Mouse (Mus musculus) forebrain, embryonic 14.5 days (tissue): Measurements from ENCODE around the gene 1700012B07Rik. TPM values are rescaled to one million over a fixed set of nuclear protein-coding genes. Genes with fewer than 3 reads are reported as not detected.

ENCODE experiments used
- ATAC-seq: fragments of 200-750 bp; cut with Nextera tagmentation; 2 replicates; pipeline ENCODE4 v1.8.0; 2017; ENCODE audit warnings: mild to moderate bottlenecking, moderate library complexity
- DNase-seq: peaks from one replicate; pipeline ENCODE4 v3.0.0-alpha.2; 2015; ENCODE audit warnings: low spot score
- H3K27ac ChIP-seq: fragments of 300-500 bp; sonication (generic); 2 replicates; pipeline ENCODE4 v1.5.1; 2014; ENCODE audit warnings: low read depth, mild to moderate bottlenecking, control low read depth, low read length, moderate library complexity
- H3K27me3 ChIP-seq: fragments of 300-500 bp; sonication (generic); replicated peaks from 2 replicates; pipeline ENCODE4 v1.6.1; 2014; ENCODE audit warnings: low read length, control low read depth, mixed read lengths; ENCODE audit not compliant: control insufficient read depth, insufficient read depth
- H3K36me3 ChIP-seq: fragments of 300-500 bp; sonication (generic); 2 replicates; pipeline ENCODE4 v1.6.1; 2014; ENCODE audit warnings: low read length, control low read depth; ENCODE audit not compliant: control insufficient read depth, insufficient read depth
- H3K4me1 ChIP-seq: fragments of 300-500 bp; sonication (generic); 2 replicates; pipeline ENCODE4 v1.6.1; 2014; ENCODE audit warnings: antibody characterized with exemption, low read length, control low read depth; ENCODE audit not compliant: control insufficient read depth, insufficient read depth
- H3K4me2 ChIP-seq: fragments of 300-500 bp; sonication (generic); 2 replicates; pipeline ENCODE4 v1.6.1; 2014; ENCODE audit warnings: mild to moderate bottlenecking, control low read depth, low read length
- H3K4me3 ChIP-seq: fragments of 300-500 bp; sonication (generic); 2 replicates; pipeline ENCODE4 v1.5.1; 2014; ENCODE audit warnings: low read depth, low read length, control low read depth
- H3K9ac ChIP-seq: fragments of 300-500 bp; sonication (generic); 2 replicates; pipeline ENCODE4 v1.6.1; 2014; ENCODE audit warnings: mild to moderate bottlenecking, low read length, control low read depth, moderate library complexity
- H3K9me3 ChIP-seq: fragments of 300-500 bp; sonication (generic); replicated peaks from 2 replicates; pipeline ENCODE4 v1.6.1; 2016; ENCODE audit warnings: low read length, control low read depth, mixed read lengths; ENCODE audit not compliant: control insufficient read depth
- WGBS: fragments of 180-500 bp; shearing (Covaris S2); extraction: QIAGEN DNeasy Blood & Tissue Kit; methylation state at CpG from one replicate; pipeline ENCODE4 v1.1.7; 2014; 5-methylcytosine and 5-hydroxymethylcytosine counted together
- polyA plus RNA-seq: library from polyadenylated mRNA; unstranded; fragments of >200 nt; fragmentation: Nextera tagmentation; extraction: Ambion mirVana; gene quantifications from 2 replicates; pipeline ENCODE4 v1.2.1, GENCODE M21; 2014

Gene 1700012B07Rik
- polyA plus RNA-seq, 1 experiment from 2014 or later: not detected

GRCm38 (mm10) chr11:109745210-109745609 lies 82.6 kb downstream of the 1700012B07Rik start:
- Histone ChIP-seq H3K9ac (no peak overlapping the region), H3K27me3 (no peaks in the 10 kb centered on the region), H3K4me1 (no peaks in the 10 kb centered on the region), H3K9me3 (no peaks in the 10 kb centered on the region), H3K36me3 (no peaks in the 10 kb centered on the region), H3K4me3 (no peak overlapping the region), H3K4me2 (no peak overlapping the region), H3K27ac (no peak overlapping the region)
- DNase-seq (no peak), ATAC-seq (no peak)
- 82% methylated on average over 4 of the region's 4 CpGs for WGBS

- ATAC-seq: no peak
- 89% methylated on average over 3 of the region's 3 CpGs for WGBS
Observed at GRCm38 (mm10) chr11:109737967-109738366, 89.9 kb downstream of the 1700012B07Rik start.

More at GRCm38 (mm10) chr11:109737967-109738366, 89.9 kb downstream of the 1700012B07Rik start:
- Histone ChIP-seq H3K36me3 (no peaks in the 10 kb centered on the region), H3K27ac (no peak overlapping the region), H3K4me1 (no peaks in the 10 kb centered on the region), H3K9me3 (no peaks in the 10 kb centered on the region), H3K4me2 (no peak overlapping the region), H3K4me3 (no peak overlapping the region), H3K27me3 (no peaks in the 10 kb centered on the region), H3K9ac (no peak overlapping the region)
- no peak for DNase-seq

Other genes starting within 250 kb of the 1700012B07Rik start
- 5.7 and 6.9 TPM in 2 replicates for gene Wipi1, start 216.1 kb downstream of the 1700012B07Rik start, polyA plus RNA-seq
- 504 and 551 TPM in 2 replicates for gene Prkar1a, start 178.6 kb downstream of the 1700012B07Rik start, polyA plus RNA-seq
- gene Fam20a, start 105.8 kb downstream of the 1700012B07Rik start, polyA plus RNA-seq: 1.7 and 2.3 TPM in 2 replicates
- gene Abca8b, start 167.8 kb upstream of the 1700012B07Rik start, polyA plus RNA-seq: 1.1 and 1.8 TPM in 2 replicates